Mouse (Mus musculus) liver, adult 2 months (tissue): ENCODE results near the gene Osbp2.

Source experiments
- CTCF ChIP-seq: fragments of 200-500 bp; IDR thresholded peaks from 2 replicates; pipeline ENCODE4 v1.5.1; 2011; ENCODE audit warnings: low read depth, low read length, control low read depth
- POLR2A ChIP-seq: fragments of 200-500 bp; IDR thresholded peaks from 2 replicates; pipeline ENCODE4 v1.6.1; 2011; ENCODE audit warnings: low read length, control low read depth; ENCODE audit not compliant: insufficient read depth; ENCODE audit errors: extremely low read depth

DNA sequence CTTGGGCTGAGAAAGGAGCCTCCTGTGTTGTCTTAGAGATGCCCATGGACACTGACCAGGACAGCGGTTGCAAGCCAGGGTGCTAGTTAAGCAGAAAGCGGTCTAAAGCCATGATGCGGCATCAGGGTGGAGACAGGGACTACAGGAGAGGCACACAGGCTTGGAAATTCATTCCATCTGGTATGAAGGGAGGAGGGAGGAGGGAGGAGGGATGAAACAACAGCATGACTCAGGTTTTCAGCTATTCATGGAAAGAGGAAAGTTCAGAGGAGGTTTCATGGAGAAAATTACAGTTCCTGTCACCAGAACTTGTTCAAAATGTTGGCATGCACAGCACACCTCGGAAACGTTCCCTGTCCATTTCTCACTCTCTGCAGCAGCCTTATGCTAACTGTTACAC is 7.9 kb downstream of the Osbp2 start:
- TF ChIP-seq POLR2A (no peak), CTCF (no peak)
